Mouse (Mus musculus) v-Abl transformed pro-B cells (cell line): ENCODE results near the gene Ppp1ca.

ENCODE experiments used
- in situ Hi-C, 2 experiments: fragments of 400-800 bp; cut with MboI; formaldehyde crosslinking; loops; one replicate each; pipeline ENCODE4 v1.15.1; 2025; ENCODE audit not compliant: unreplicated experiment in 2 of 2

Ppp1ca gene

GRCm38 (mm10) chr19:4183689-4184088 lies 8.2 kb upstream of the Ppp1ca start:
- in situ Hi-C loops: no loop called here

DNA sequence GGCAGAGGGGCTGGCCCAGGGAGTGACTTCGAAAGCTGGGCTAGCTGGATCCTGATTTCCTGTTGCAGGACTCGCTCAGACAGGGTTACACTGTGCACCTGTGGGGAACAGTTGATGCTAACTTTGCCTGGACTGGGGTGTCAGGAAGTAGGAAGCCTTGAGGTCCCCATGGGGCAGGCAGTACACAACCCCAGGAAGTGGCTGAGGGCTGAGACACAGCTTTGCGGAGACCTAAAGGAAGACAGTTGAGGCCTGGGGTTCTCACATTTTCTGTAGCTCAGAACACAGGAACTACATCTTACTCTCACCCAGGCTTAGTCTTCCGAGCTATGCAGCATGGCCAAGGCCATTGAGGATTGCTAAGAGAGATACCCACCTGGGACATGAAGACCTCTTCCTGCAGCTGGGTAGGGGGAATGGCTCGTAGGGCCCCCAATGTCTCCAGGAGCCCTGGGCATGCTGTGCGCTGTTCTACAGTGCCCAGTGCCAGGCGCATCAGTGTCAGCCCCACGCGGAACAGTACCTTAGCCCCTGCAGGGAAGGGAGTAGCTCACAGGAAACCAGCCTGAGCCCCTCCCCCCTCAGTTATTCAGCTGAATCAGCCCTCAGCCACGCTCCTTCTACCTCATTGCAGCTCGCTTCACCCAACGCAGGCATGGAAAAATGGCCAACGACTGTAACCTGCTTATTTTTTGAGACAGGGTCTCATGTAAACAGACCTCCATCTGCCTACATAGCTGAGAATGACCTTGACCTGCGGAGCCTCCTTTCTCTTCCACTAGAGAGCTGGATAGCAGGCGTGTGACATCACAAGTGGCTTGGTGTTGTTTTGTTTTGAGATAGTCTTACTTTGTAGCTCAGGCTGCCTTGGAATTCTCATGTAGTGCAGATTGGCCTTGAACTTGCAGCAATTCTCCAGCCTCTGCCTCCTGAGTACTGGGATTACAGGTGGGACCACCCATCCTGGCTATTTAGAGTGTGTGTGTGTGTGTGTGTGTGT lies 6.6 kb upstream of the Ppp1ca start:
- in situ Hi-C loops: no loop called here

GRCm38 (mm10) chr19:4187303-4187702 lies 4.6 kb upstream of the Ppp1ca start:
- in situ Hi-C loops: no loop called here

GRCm38 (mm10) chr19:4189051-4189620 lies 2.7 kb upstream of the Ppp1ca start:
- in situ Hi-C loops: no loop called here

DNA sequence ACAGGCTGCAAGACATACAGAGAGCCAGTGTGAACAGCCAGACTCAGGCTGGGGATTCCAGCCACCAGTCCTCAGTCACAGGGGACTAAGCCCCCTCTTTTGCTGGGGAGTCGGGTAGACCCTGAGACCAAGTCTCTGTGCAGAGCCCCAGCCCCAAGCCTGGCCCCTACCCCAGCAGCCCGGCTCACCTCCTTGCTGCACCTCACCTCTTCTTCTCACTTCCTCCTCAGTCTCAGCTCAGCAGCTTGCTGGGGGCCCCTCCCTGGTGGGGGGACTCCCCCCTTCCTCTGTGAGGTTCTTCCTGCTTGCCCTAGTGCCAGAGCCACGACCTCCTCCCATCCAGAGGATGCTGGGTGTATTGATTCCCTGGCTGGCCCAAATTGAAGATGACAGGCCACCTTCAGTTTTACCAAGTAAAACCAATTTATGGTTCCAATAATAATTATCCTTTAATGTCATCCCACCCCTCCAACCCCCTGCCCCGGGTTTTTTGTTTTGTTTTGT lies 982 bp upstream of the Ppp1ca start, which contains the start of gene Tbc1d10c:
Gene Tbc1d10c, minus strand, starts transcription at position 454 of the 504 bp plus-strand sequence.
- in situ Hi-C loops: no loop called here

DNA sequence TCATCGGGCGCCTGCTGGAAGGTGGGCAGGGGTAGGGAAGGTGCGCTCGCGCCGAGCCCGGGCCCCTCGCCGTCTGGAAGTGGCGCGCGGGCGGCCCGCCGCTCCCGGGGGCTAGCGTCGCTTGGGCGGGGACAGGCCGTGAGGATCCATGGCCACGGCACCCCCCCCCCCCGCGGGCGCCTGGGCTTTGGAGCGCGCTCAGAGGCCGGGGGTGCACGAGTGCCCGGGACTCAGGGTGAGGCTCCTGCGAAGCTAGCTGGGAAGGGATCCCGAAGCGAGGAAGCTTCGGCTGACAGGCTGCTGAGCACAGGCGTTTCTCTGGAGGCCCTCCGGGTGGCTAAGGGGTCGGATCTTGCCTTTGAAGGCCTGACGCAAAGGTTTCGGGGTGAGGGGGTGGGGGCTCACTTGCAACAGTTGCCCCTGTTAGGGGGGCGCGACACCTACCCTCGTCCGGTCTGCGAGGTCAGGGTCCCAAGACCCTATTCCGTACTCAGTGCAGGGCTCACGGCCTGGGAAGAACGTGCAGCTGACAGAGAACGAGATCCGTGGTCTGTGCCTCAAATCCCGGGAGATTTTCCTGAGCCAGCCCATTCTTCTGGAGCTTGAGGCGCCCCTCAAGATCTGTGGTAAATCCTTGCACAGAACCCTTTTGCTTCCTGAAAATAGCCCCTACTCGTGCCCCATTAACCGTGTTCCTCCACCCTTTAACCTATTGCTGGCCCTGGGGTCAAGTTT lies 553 bp downstream of the Ppp1ca start:
- in situ Hi-C loops: no loop called here

- in situ Hi-C loops: no loop called here
Observed at GRCm38 (mm10) chr19:4193129-4193528, 1.3 kb downstream of the Ppp1ca start.

DNA sequence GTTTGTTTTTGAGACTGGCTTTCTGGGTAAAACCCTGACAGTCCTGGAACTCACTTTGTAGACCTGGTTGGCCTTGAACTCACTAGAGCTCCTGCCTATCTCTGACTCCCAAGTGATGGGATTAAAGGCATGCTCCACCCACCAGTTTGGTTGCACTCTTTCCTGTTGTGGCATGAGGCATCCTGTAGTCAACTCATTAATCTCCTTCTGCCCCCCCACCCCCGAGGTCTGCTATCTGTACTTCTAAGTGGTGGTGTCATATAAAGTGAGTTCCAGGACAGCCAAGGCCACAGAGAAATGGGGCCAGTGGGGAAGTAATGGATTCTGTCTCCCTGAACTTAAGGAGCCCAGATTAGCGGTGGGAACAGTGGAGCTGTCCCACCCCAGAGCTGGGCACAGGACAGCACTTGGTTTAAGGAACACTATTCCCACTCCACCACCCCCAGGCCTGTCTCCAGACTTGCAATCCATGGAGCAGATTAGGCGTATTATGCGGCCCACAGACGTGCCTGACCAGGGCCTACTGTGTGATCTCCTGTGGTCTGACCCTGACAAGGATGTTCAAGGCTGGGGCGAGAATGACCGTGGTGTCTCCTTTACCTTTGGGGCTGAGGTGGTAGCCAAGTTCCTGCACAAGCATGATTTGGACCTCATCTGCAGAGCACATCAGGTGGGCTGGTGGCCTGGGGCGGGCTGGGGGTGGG lies 2.3 kb downstream of the Ppp1ca start:
- in situ Hi-C loops: no loop called here

DNA sequence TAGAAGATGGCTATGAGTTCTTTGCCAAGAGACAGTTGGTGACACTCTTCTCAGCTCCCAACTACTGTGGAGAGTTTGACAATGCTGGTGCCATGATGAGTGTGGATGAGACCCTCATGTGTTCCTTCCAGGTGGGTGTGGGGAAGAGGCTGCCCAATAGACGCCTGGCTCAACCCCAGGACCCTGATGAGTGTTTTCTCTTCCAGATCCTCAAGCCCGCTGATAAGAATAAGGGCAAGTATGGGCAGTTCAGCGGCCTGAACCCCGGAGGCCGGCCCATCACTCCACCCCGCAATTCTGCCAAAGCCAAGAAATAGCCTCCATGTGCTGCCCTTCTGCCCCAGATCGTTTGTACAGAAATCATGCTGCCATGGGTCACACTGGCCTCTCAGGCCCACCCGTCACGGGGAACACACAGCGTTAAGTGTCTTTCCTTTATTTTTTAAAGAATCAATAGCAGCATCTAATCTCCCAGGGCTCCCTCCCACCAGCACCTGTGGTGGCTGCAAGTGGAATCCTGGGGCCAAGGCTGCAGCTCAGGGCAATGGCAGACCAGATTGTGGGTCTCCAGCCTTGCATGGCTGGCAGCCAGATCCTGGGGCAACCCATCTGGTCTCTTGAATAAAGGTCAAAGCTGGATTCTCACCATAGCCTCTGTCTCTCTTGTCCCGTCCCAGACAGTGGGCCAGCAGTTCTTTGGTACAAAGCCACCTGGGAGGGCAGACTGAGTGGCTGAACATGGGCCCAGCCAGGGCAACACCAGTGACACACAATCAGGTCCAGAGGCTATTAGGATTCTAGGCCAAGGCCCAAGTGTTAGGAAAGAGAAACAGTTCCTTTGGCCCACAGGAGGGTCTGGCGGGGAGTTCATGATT lies 3.1 kb downstream of the Ppp1ca start:
- in situ Hi-C loops: no loop called here

DNA sequence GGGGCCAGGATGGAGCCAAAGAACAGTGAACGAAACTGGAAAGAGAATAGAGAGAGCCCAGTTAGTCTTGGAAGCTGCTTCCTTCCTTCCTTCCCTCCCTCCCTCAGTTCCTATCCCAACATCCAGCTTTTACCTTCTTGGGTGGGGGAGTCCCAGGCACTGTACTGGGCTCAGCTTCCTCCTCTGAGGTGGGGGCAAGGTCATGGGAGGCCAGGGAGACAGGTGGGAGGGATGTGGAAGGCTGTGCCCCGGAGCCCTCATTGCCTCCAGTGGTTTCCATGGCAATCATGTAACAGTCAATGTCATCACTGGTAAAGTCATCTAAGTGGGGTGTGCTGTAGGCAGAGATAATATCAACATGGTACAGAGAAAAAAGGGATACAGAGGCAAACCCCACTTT lies 4.2 kb downstream of the Ppp1ca start:
- in situ Hi-C loops: no loop called here

DNA sequence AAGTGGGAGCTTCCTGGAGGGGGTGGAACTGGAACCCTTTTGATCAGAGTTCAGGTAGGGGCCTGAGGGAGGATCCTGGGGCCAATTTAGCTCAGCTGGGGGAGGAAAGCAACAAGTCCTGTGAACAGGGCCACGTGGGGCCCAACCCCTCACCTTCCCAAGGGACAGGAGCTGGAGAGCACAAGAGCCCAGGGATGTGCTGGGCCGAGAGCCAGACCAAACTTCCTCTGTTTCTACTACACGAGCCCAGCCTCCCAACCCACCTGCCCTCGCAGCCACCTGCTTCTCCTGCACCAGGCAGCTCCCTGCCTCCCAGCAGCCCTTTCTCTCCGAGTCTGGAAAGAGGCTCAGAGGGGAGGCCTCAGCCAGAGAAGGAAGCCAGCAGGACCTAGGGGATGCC lies 4.7 kb downstream of the Ppp1ca start:
- in situ Hi-C loops: no loop called here

DNA sequence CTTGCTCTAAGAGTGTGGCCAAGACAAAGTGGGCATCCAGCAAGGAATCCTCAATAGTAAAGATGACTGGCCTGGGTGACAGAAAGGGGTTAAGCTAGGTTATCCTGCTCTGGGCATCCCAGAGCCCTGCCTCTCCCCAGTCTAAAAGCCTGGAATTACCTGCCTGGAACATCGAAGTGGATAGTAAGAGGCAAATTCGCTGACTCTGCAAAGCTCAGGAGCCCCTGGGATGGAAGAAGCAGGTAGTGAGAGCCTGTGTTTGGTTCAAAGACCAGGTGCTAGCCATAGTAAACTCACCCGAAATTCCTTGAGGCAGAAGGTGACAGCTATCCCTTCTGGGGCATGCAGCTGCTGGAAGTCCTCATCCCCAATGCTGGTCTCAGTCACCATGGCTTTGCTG lies 5.3 kb downstream of the Ppp1ca start:
- in situ Hi-C loops: no loop called here

DNA sequence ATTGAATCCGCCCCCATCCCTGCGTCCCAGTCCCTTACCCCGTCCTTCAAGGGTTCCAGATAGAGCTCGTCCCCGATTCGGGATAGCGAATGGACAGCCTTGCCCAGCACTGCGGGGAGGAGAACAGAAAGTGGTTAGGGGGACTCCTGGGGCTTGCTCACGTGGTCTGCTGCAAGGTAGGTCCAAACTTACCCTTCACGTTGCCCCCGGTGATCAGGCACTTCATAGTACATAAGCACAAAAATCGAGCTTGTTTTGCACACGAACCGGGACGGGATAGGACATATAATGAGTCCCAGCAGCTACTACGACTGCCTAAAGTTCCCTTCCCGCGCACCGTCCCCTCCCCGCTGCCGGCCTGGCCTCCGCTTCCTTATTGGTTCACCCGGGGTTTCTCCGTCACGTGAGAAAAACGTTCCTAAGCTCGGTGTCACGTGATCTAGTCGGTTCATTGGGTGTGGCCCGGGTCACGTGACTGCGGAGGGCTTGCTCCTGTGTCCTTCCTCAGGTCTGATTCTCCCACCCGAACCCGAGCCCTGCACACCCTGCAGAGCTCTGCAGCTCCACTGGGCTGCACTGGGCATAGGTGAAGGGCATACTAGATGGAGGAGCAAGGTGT lies 9.5 kb downstream of the Ppp1ca start, which contains the start of gene Rad9a:
Gene Rad9a, minus strand, starts transcription at position 372 of the 619 bp plus-strand sequence.
- in situ Hi-C loops: loop anchor here (5.0 kb wide), 5 partner anchors 34 to 184 kb away; partner anchors contain the start of gene Aip (in 1 of the 2)

- in situ Hi-C loops: loop anchor here (5.0 kb wide), 5 partner anchors 35 to 185 kb away; partner anchors contain the start of gene Aip (in 1 of the 2)
Observed at GRCm38 (mm10) chr19:4202149-4202548, 10.3 kb downstream of the Ppp1ca start.

DNA sequence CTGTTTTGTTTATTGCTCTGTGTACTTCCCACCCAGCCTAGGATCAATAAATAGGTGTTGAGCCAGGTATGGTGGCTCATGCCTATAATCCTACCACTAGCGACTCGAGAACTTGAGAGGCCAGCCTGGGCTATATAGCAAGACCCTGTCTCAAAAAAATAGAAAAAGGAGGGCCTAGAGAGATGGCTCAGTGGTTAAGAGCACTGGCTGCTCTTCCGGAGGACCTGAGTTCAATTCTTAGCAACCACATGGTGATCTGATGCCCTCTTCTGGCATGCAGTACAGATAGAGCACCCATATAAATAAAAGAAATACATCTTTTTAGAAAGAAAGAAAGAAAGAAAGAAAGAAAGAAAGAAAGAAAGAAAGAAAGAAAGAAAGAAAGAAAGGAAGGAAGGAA lies 11.3 kb downstream of the Ppp1ca start:
- in situ Hi-C loops: loop anchor here (5.0 kb wide), 5 partner anchors 36 to 186 kb away; partner anchors contain the start of gene Aip (in 1 of the 2)

GRCm38 (mm10) chr19:4203604-4204326 lies 11.9 kb downstream of the Ppp1ca start:
- in situ Hi-C loops: loop anchor here (5.0 kb wide), 5 partner anchors 36 to 186 kb away; partner anchors contain the start of gene Aip (in 1 of the 2)

- in situ Hi-C loops: loop anchor here (5.0 kb wide), 8 partner anchors 37 to 188 kb away; partner anchors contain the start of gene Aip (in 1 of the 2)
Observed at GRCm38 (mm10) chr19:4204889-4205288, 13.0 kb downstream of the Ppp1ca start.

GRCm38 (mm10) chr19:4206971-4207370 lies 15.1 kb downstream of the Ppp1ca start:
- in situ Hi-C loops: loop anchor here (5.0 kb wide), 3 partner anchors 35 to 105 kb away; no protein-coding TSS in a partner anchor
